Mouse (Mus musculus) layer of hippocampus, adult 2 months (tissue): ENCODE data around the gene Tunar. TPM values are rescaled to one million over a fixed set of nuclear protein-coding genes. Genes with fewer than 3 reads are reported as not detected.

ENCODE experiments used
- DNase-seq, 2 experiments: peaks; one replicate each; pipeline ENCODE4 v3.0.0; 2022; ENCODE audit warnings: low spot score in 2 of 2
- H3K27ac ChIP-seq: fragments of 200-600 bp; 2 replicates; pipeline ENCODE4 v1.8.1; 2022
- H3K4me3 ChIP-seq: fragments of 200-600 bp; 2 replicates; pipeline ENCODE4 v1.8.1; 2022; ENCODE audit warnings: mild to moderate bottlenecking
- CTCF ChIP-seq: fragments of 200-600 bp; conservative IDR thresholded peaks from 2 replicates; pipeline ENCODE4 v1.8.1; 2022; ENCODE audit warnings: antibody characterized with exemption, mild to moderate bottlenecking, moderate library complexity
- total RNA-seq, 2 experiments: library from RNA; stranded (reverse); gene quantifications; 2 replicates each; pipeline ENCODE4 v1.2.3; 2021

Gene Tunar
- total RNA-seq, 2 experiments from 2014 or later: 16.6 to 17.3 TPM

GRCm38 (mm10) chr12:105427039-105427757, 93.5 kb downstream of the Tunar start:
- Histone ChIP-seq H3K4me3 (no peak overlapping the region), H3K27ac (no peak overlapping the region)
- TF ChIP-seq CTCF: peak; percentile 90

GRCm38 (mm10) chr12:105431872-105432271, 98.2 kb downstream of the Tunar start:
- no peak overlapping the region for H3K27ac ChIP-seq
- DNase-seq: peak in 1 of 2 experiments; percentile 28
- peak; percentile 83 for TF ChIP-seq CTCF
- no peak overlapping the region for H3K4me3 ChIP-seq

More at GRCm38 (mm10) chr12:105427039-105427757, 93.5 kb downstream of the Tunar start:
- DNase-seq: peak; percentile 79 to 85

DNA sequence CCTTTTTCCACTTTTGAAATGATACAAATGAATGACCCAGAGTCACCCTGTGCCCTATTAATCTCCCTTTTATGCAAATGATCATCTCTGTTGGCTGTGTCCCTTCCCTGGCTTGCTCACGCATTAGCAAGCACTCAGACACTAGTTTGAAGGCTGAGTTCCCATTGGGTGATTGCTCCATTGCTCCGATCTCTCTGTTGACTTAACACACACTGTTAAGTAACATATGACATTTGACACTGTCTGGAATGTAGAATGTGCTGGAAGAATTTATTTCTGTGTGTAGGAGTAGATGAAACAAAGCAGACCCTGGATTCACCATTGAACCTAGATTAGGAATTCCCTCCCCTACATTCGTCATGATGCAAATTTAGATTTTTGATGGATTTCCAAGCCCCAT, 99.1 kb downstream of the Tunar start:
- no peak for TF ChIP-seq CTCF
- no peak for DNase-seq
- H3K27ac ChIP-seq: no peak overlapping the region
- no peak overlapping the region for H3K4me3 ChIP-seq

Other genes with a start within 250 kb of the Tunar start
- not detected for gene Tcl1b2, start 187.9 kb upstream of the Tunar start, total RNA-seq
- not detected for gene Tcl1b1, start 174.2 kb upstream of the Tunar start, total RNA-seq
- gene Tcl1b5, start 157.5 kb upstream of the Tunar start, total RNA-seq: not detected
- gene Tcl1b3, start 142.8 kb upstream of the Tunar start, total RNA-seq: not detected
- gene Tcl1b4, start 131.9 kb upstream of the Tunar start, total RNA-seq: not detected
- not detected for gene Tcl1, start 111.1 kb upstream of the Tunar start, total RNA-seq
- 100 to 1,000 TPM; 115 to 116 TPM for gene D430019H16Rik, start 120.0 kb downstream of the Tunar start, total RNA-seq
- gene Bdkrb2, start 229.4 kb downstream of the Tunar start, total RNA-seq: under 1 TPM; 0.28 to 0.69 TPM